Mouse (Mus musculus) heart, embryonic 11.5 days (tissue): Measurements from ENCODE around the gene P4ha3. TPM values are rescaled to one million over a fixed set of nuclear protein-coding genes. Genes with fewer than 3 reads are reported as not detected.

Experiments
- ATAC-seq: fragments of 200-750 bp; cut with Nextera tagmentation; replicated peaks from 2 replicates; pipeline ENCODE4 v1.8.0; 2017; ENCODE audit warnings: moderate library complexity; ENCODE audit not compliant: insufficient number of reproducible peaks, low FRiP score, low TSS enrichment
- H3K27ac ChIP-seq: fragments of 300-500 bp; sonication (generic); 2 replicates; pipeline ENCODE4 v1.5.1; 2014; ENCODE audit warnings: mild to moderate bottlenecking, low read depth, low read length
- H3K27me3 ChIP-seq: fragments of 300-500 bp; sonication (generic); 2 replicates; pipeline ENCODE4 v1.6.1; 2014; ENCODE audit warnings: mild to moderate bottlenecking, low read length, mixed read lengths; ENCODE audit not compliant: control insufficient read depth, insufficient read depth
- H3K36me3 ChIP-seq: fragments of 300-500 bp; sonication (generic); 2 replicates; pipeline ENCODE4 v1.6.1; 2014; ENCODE audit warnings: mild to moderate bottlenecking, low read length, moderate library complexity, mixed read lengths; ENCODE audit not compliant: control insufficient read depth, insufficient read depth
- H3K4me1 ChIP-seq: fragments of 300-500 bp; sonication (generic); 2 replicates; pipeline ENCODE4 v1.6.1; 2014; ENCODE audit warnings: low read length; ENCODE audit not compliant: control insufficient read depth, insufficient read depth
- H3K4me2 ChIP-seq: fragments of 300-500 bp; sonication (generic); 2 replicates; pipeline ENCODE4 v1.6.1; 2014; ENCODE audit warnings: mild to moderate bottlenecking, moderate library complexity
- H3K4me3 ChIP-seq: fragments of 300-500 bp; sonication (generic); 2 replicates; pipeline ENCODE4 v1.5.1; 2014; ENCODE audit warnings: low read depth, low read length
- H3K9ac ChIP-seq: fragments of 300-500 bp; sonication (generic); 2 replicates; pipeline ENCODE4 v1.6.1; 2014; ENCODE audit warnings: mild to moderate bottlenecking, low read depth, low read length, moderate library complexity
- H3K9me3 ChIP-seq: fragments of 300-500 bp; sonication (generic); replicated peaks from 2 replicates; pipeline ENCODE4 v1.6.1; 2016; ENCODE audit warnings: low read length; ENCODE audit not compliant: control insufficient read depth
- WGBS: fragments of 180-500 bp; shearing (Covaris S2); extraction: QIAGEN DNeasy Blood & Tissue Kit; methylation state at CpG from one replicate; pipeline ENCODE4 v1.1.7; 2014; ENCODE audit not compliant: insufficient replicate concordance; 5-methylcytosine and 5-hydroxymethylcytosine counted together
- polyA plus RNA-seq: library from polyadenylated mRNA; unstranded; fragments of >200 nt; fragmentation: Nextera tagmentation; extraction: Ambion mirVana; gene quantifications from 2 replicates; pipeline ENCODE4 v1.2.1, GENCODE M21; 2014

P4ha3 gene
- polyA plus RNA-seq, 1 experiment from 2014 or later, result 17.5 TPM

GRCm38 (mm10) chr7:100309216-100309615 is 23.9 kb downstream of the P4ha3 start:
- no peak overlapping the region for H3K9ac ChIP-seq
- no peaks in the 10 kb centered on the region for H3K27me3 ChIP-seq
- WGBS, result 50% methylated on average over 1 of the region's 1 CpGs
- no peak overlapping the region for H3K4me3 ChIP-seq
- H3K36me3 ChIP-seq, result no peaks in the 10 kb centered on the region
- no peaks in the 10 kb centered on the region for H3K9me3 ChIP-seq
- H3K27ac ChIP-seq, result peak overlapping the region; percentile 70; the same call in 1 of the 2 replicates
- no peak for ATAC-seq
- peaks cover 23% of the 10 kb centered on the region for H3K4me1 ChIP-seq
- H3K4me2 ChIP-seq, result no peak overlapping the region

- Histone ChIP-seq H3K4me2 (0 out of 2 replicates have a peak overlapping the region, but pooled peaks have one; percentile 27), H3K27me3 (no peaks in the 10 kb centered on the region), H3K9me3 (no peaks in the 10 kb centered on the region), H3K36me3 (no peaks in the 10 kb centered on the region), H3K4me1 (peaks cover 23% of the 10 kb centered on the region), H3K9ac (0 out of 2 replicates have a peak overlapping the region, but pooled peaks have one; percentile 36), H3K4me3 (no peak overlapping the region), H3K27ac (peak overlapping the region; percentile 70; the same call in 1 of the 2 replicates)
- WGBS, result 12% methylated on average over 6 of the region's 6 CpGs
- no peak for ATAC-seq
Measured at GRCm38 (mm10) chr7:100309679-100310078, 24.4 kb downstream of the P4ha3 start.

DNA sequence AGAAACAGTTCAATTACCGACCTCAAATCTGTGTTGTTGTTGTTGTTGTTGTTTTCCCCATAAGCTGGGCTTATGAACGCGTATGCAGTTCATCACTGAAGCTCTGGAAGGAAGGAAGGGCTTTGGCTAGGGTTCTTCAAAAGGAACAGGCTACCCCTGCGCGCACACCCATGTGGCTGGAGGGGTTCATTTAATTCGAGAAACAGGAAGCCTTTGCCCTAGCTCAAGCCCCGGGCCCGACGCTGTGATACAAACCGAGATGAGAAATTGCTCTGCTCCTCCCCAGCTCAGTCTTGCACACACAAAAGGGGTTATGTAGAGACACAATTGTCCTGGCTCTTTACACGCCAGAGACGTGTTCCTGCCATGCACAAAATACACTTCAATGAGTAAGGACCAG is 25.0 kb downstream of the P4ha3 start:
- no peak overlapping the region for H3K4me3 ChIP-seq
- no peak overlapping the region for H3K4me2 ChIP-seq
- WGBS, result 74% methylated on average over 12 of the region's 12 CpGs
- H3K9me3 ChIP-seq, result no peaks in the 10 kb centered on the region
- no peaks in the 10 kb centered on the region for H3K36me3 ChIP-seq
- no peaks in the 10 kb centered on the region for H3K27me3 ChIP-seq
- ATAC-seq, result no peak
- 0 out of 2 replicates have a peak overlapping the region, but pooled peaks have one; percentile 70 for H3K27ac ChIP-seq
- H3K4me1 ChIP-seq, result peaks cover 23% of the 10 kb centered on the region
- H3K9ac ChIP-seq, result no peak overlapping the region

DNA sequence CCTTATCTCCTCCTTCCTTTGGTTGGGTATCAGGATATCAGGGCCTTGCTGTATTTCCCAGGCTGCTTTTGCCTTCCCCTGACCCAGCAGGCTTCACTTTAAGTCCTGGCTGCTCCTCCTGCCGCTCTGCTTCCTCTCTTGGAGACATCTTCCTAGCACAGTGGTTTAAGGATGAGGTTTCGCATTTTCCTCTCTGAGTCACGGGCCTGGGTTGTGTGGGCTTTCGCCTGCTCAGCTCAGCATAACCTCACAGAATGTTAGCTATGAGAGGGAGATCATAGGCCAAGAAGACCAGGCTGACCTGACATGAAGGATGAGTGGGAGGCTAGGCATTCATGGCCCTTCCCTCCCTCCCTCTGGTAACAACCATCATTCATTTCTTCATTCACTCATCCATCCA is 27.4 kb downstream of the P4ha3 start:
- 0 out of 2 replicates have a peak overlapping the region, but pooled peaks have one; percentile 22 for H3K27ac ChIP-seq
- H3K9ac ChIP-seq, result no peak overlapping the region
- H3K36me3 ChIP-seq, result peaks cover 5% of the 10 kb centered on the region
- peaks cover 3% of the 10 kb centered on the region; the same call in 1 of the 2 replicates for H3K9me3 ChIP-seq
- H3K27me3 ChIP-seq, result no peaks in the 10 kb centered on the region
- no peak for ATAC-seq
- WGBS, result 58% methylated on average over 4 of the region's 4 CpGs
- peaks cover 23% of the 10 kb centered on the region for H3K4me1 ChIP-seq
- no peak overlapping the region for H3K4me2 ChIP-seq
- no peak overlapping the region for H3K4me3 ChIP-seq

- H3K27ac ChIP-seq, result no peak overlapping the region
- 51% methylated on average over 8 of the region's 8 CpGs for WGBS
- ATAC-seq, result no peak
Measured at GRCm38 (mm10) chr7:100316924-100317323, 31.6 kb downstream of the P4ha3 start.

GRCm38 (mm10) chr7:100317534-100317933 is 32.2 kb downstream of the P4ha3 start:
- Histone ChIP-seq H3K4me3 (no peak overlapping the region), H3K9ac (no peak overlapping the region), H3K9me3 (peaks cover 3% of the 10 kb centered on the region; the same call in 1 of the 2 replicates), H3K27ac (no peak overlapping the region), H3K36me3 (peaks cover 5% of the 10 kb centered on the region), H3K27me3 (no peaks in the 10 kb centered on the region), H3K4me1 (peaks cover 3% of the 10 kb centered on the region; the same call in 1 of the 2 replicates), H3K4me2 (no peak overlapping the region)
- no peak for ATAC-seq
- 72% methylated on average over 5 of the region's 5 CpGs for WGBS

More at GRCm38 (mm10) chr7:100316924-100317323, 31.6 kb downstream of the P4ha3 start:
- no peak overlapping the region for H3K4me2 ChIP-seq
- peaks cover 3% of the 10 kb centered on the region; the same call in 1 of the 2 replicates for H3K4me1 ChIP-seq
- no peak overlapping the region for H3K4me3 ChIP-seq
- peaks cover 3% of the 10 kb centered on the region; the same call in 1 of the 2 replicates for H3K9me3 ChIP-seq
- H3K9ac ChIP-seq, result no peak overlapping the region
- H3K36me3 ChIP-seq, result peaks cover 5% of the 10 kb centered on the region
- H3K27me3 ChIP-seq, result no peaks in the 10 kb centered on the region

DNA sequence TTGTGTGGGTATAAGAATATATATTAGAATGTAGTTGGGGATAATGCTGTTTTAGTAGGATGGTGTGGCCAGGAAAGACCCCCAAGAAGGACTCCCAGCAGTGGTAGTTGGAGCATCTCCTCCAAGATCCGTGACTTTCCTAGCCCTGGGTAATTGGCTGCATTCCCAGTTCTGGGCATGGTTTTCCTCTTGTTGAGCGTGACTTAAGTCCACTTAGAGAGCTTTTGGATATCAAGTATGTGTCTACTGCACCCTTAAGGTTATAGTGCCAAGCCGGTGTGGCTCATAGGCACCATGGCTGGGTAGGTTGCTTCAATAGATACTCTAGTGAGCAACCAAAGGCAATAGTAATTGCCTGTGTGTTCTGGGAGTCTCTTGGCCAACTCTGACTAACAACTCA is 38.4 kb downstream of the P4ha3 start:
- Histone ChIP-seq H3K4me2 (no peak overlapping the region), H3K27me3 (no peaks in the 10 kb centered on the region), H3K9ac (no peak overlapping the region), H3K27ac (no peak overlapping the region), H3K4me1 (no peaks in the 10 kb centered on the region), H3K36me3 (0 out of 2 replicates have a peak, but pooled peaks cover 3% of the 10 kb centered on the region), H3K9me3 (no peaks in the 10 kb centered on the region), H3K4me3 (no peak overlapping the region)
- 69% methylated on average over 3 of the region's 3 CpGs for WGBS
- no peak for ATAC-seq

DNA sequence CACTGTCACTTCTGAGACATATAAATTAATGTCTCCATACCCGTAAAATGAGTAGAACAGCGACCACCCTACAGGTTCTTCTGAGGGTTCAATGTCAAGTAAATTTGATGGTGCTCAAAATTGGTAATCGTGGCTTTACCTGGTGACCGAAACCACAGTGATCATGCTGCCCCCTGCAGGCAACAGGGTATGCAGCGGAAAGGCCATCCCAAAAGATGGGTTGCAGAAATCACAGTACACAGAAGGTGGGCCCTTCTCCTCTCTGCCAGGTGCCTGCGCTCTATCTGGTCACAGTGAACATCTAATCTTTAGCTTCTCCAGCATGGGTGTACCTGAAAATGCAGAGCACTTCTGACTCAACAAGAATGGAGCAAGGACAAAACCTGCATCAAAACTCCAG is 40.2 kb downstream of the P4ha3 start:
- Histone ChIP-seq H3K4me1 (no peaks in the 10 kb centered on the region), H3K27ac (no peak overlapping the region), H3K36me3 (peaks cover 7% of the 10 kb centered on the region; the same call in 1 of the 2 replicates), H3K9me3 (no peaks in the 10 kb centered on the region), H3K4me3 (no peak overlapping the region), H3K27me3 (no peaks in the 10 kb centered on the region), H3K4me2 (no peak overlapping the region), H3K9ac (no peak overlapping the region)
- WGBS, result 71% methylated on average over 6 of the region's 6 CpGs
- no peak for ATAC-seq

DNA sequence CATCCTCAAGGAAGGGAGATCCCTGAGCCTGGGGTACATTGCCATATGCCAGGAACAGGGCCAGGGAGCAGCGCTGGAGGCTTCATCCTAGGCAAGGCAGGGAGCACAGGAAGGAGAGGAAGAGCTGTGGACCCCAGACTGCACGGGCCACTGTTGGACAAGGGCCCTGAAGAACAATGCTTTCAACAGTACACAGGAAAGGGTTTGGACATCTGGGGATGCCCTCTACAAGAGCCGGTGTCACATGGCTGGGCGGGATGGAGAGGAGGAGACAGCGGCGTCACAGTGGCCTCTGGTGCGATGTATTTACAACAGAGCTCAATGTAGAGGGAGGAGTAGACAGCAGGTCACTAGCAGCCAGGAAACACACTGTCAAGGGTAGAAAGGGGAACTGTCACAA is 42.2 kb downstream of the P4ha3 start:
- no peak overlapping the region for H3K4me3 ChIP-seq
- H3K27ac ChIP-seq, result no peak overlapping the region
- no peaks in the 10 kb centered on the region for H3K4me1 ChIP-seq
- no peak for ATAC-seq
- H3K4me2 ChIP-seq, result no peak overlapping the region
- H3K9me3 ChIP-seq, result no peaks in the 10 kb centered on the region
- WGBS, result 80% methylated on average over 7 of the region's 7 CpGs
- H3K9ac ChIP-seq, result no peak overlapping the region
- H3K36me3 ChIP-seq, result peaks cover 10% of the 10 kb centered on the region
- H3K27me3 ChIP-seq, result no peaks in the 10 kb centered on the region
